Mouse (Mus musculus): ENCODE results near the gene Baz2a.

- TF ChIP-seq CTCF (IDR thresholded peaks at IDR 0.05; ENCODE audit: low read depth, low read length) (no peak), GATA1 (IDR thresholded peaks at IDR 0.05; ENCODE audit: borderline replicate concordance, low read length) (no peak)
Measured at GRCm38 (mm10) chr10:128082880-128083421, 8.4 kb upstream of the Baz2a start, which contains the start of gene Atp5b.

Measured in G1E (cell line).